Mouse (Mus musculus): ENCODE results near the gene Gm7029.
"Not testable (repeated sequence)": the region's sequence is repeated elsewhere in the genome, so short reads cannot be mapped to it uniquely, and the experiment has no call there.

GRCm38 (mm10) chr17:33898193-33898592 lies 24.6 kb downstream of the Gm7029 start:
- TF ChIP-seq CTCF (IDR thresholded peaks at IDR 0.05; ENCODE audit: low read depth, low read length); POLR2A (IDR thresholded peaks at IDR 0.05; ENCODE audit: extremely low read depth, insufficient read depth, low read length): not testable (repeated sequence)

Data from liver, adult 2 months (tissue).